Mouse (Mus musculus) cerebellum, adult 9-10 months (tissue): ENCODE data around the gene Slco4c1.
A peak's percentile ranks its signal among the peaks of the same experiment; 100 is the strongest.

ENCODE experiments used
- DNase-seq: peaks from one replicate; pipeline ENCODE4 v3.0.0; 2022

The Slco4c1 gene

GRCm38 (mm10) chr1:96871528-96872360, at the start of gene Slco4c1:
TSS of gene Slco4c1 (minus strand) at chr1:96872171.
- DNase-seq, result peak; percentile 17

- DNase-seq, result no peak
Observed at GRCm38 (mm10) chr1:96917333-96917732, 45.4 kb upstream of the Slco4c1 start.

GRCm38 (mm10) chr1:96883788-96884187, 11.8 kb upstream of the Slco4c1 start:
- no peak for DNase-seq

- no peak for DNase-seq
Observed at GRCm38 (mm10) chr1:96878572-96878971, 6.6 kb upstream of the Slco4c1 start.

GRCm38 (mm10) chr1:96876076-96876475, 4.1 kb upstream of the Slco4c1 start:
- DNase-seq, result no peak

GRCm38 (mm10) chr1:96874636-96875035, 2.7 kb upstream of the Slco4c1 start:
- no peak for DNase-seq

- DNase-seq, result no peak
Observed at GRCm38 (mm10) chr1:96872361-96872693, 356 bp upstream of the Slco4c1 start.

- DNase-seq, result no peak
Observed at GRCm38 (mm10) chr1:96870764-96871307, 1.1 kb downstream of the Slco4c1 start.

- DNase-seq, result no peak
Observed at GRCm38 (mm10) chr1:96868722-96869121, 3.2 kb downstream of the Slco4c1 start.

DNA sequence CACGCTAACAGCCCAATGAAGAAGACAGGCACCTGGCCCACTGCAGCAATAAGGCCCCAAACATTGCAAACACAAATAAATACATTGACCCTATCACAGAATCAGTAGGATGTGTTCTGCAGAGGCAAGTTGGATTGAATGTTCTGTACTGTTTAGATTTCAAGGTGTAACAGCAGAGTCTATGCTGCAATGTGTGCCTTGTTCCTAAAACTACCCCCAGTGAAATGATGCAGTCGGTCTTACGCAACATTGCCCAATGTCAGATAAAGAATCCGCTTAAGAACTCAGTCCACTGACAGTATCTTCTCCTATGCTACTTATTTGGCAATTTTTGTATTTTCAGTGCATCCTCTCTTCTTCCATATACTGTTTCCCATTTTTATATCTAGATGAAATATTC, 6.0 kb downstream of the Slco4c1 start:
- DNase-seq, result no peak

- no peak for DNase-seq
Observed at GRCm38 (mm10) chr1:96864120-96864519, 7.9 kb downstream of the Slco4c1 start.

DNA sequence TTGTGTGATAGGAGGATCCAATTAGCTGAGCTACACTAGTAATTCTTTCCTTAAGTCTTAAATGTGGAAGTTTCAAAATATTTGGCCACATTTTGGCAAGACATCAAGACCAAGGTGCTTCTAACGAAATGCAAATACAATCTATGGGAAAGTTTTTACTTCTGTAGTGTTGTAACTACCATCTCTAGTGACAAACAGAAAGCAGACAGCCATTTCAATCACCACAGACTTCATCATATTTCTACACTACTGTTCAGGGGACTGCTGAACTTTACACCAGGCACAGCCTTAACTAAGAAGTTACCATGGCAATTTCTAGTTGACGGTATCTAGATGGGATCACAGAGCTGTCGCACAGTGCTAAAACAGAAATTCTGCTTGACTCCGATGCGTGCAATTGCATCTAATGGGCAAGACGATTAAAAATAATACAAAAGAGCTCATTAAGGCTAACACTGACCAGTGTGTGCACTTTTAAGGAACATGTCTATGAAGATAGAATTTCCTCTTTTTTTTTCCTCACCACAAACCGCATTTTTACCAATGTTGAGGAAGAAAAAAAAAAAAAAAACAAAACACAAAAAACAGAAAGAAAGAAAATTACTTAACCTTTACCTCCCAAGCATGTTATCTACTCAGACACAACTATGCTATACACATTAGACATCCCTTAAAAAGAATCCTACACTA, 11.8 kb downstream of the Slco4c1 start:
- DNase-seq, result no peak

GRCm38 (mm10) chr1:96853541-96853940, 18.4 kb downstream of the Slco4c1 start:
- no peak for DNase-seq

GRCm38 (mm10) chr1:96849101-96849500, 22.9 kb downstream of the Slco4c1 start:
- DNase-seq, result no peak

DNA sequence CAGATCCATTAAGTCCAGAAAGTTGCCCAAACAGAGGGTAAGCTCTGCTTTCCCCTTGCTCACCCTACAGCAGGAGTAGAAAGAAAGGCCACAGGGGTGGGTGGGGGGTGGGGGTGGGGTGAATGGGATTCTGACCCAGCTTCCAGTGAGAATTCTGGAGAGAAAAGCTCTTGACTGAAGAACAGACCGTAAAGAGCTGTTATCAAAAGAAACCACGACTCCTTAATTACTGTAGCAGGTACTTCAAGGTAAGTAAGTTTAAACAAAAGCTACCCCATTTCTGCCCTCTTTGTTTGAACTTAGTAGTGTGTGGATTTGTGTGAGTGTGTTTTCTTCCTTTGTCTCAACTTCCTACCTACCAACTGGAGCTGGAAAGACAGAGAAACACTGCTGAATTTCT, 23.4 kb downstream of the Slco4c1 start:
- no peak for DNase-seq

GRCm38 (mm10) chr1:96846727-96847126, 25.2 kb downstream of the Slco4c1 start:
- DNase-seq, result peak; percentile 15

- no peak for DNase-seq
Observed at GRCm38 (mm10) chr1:96805287-96805727, 66.7 kb downstream of the Slco4c1 start.

DNA sequence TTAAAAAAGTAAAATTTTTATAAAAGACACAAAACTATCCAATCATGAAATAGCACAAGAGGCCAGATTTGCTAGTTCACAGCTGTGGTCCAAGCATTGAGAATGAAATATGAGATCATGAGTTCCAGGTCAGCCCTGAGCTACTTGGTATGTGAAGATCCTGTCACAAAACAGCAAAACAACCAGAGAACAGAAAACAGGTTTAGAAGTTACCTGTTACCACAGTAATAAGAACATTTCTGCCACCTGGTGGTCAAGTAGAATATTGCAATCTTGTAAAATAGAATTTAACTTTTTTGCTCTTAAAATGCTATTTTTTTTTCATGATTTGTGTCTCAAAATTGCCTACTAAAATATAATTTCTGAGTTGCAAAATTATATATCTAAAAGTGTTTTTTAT, 70.4 kb downstream of the Slco4c1 start:
- DNase-seq, result peak; percentile 10

- DNase-seq, result no peak
Observed at GRCm38 (mm10) chr1:96794690-96795089, 77.3 kb downstream of the Slco4c1 start.

- DNase-seq, result no peak
Observed at GRCm38 (mm10) chr1:96794290-96794689, 77.7 kb downstream of the Slco4c1 start.

DNA sequence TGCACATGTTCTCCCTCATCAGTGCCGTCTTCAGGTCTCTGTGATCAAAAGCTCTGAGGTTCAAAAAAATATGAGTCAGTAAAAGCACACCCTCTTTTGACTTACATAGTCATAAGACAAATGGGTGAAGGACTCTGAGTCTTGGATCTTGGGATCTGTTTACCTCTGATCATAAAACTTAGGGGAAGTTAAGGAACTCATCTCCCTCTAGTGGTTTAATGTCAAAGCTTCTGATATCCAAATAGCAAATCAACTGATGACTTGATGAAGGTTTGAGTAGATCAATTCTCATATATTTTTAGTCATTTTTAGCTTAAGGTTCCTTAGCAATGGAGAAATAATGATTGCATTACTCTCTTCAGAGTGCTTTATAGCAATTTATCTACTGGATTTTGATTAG, 82.7 kb downstream of the Slco4c1 start:
- DNase-seq, result no peak

- no peak for DNase-seq
Observed at GRCm38 (mm10) chr1:96774174-96774573, 97.8 kb downstream of the Slco4c1 start.

DNA sequence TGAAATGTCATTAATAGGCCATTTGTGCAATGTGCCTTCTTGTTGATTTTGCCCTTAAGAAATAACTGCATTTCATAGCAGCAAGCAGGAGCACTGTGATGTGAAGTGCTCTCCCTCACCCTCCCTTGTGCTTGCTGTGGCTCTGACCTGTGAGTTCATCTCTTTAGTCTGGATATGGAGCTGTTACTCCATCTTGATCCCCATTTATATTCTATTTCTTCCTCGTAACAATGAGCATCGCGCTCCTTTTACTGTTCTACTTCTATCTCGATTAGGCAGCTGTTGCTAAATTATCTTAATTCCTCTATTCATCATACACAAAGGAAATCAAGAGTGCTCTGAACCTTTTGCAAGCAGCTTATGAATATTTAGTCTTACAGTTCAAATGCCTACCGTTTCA, 98.3 kb downstream of the Slco4c1 start:
- no peak for DNase-seq

GRCm38 (mm10) chr1:96770283-96770682, 101.7 kb downstream of the Slco4c1 start:
- no peak for DNase-seq
